Mouse (Mus musculus) T-helper 1 cell (primary cell): ENCODE data around the gene Aff1.

Source experiments
- in situ Hi-C: fragments of 300-600 bp; cut with MboI, MseI; formaldehyde crosslinking; loops from one replicate; pipeline ENCODE4 v1.15.1; 2025; ENCODE audit warnings: high pct_unique_total_duplicates

Aff1 gene

DNA sequence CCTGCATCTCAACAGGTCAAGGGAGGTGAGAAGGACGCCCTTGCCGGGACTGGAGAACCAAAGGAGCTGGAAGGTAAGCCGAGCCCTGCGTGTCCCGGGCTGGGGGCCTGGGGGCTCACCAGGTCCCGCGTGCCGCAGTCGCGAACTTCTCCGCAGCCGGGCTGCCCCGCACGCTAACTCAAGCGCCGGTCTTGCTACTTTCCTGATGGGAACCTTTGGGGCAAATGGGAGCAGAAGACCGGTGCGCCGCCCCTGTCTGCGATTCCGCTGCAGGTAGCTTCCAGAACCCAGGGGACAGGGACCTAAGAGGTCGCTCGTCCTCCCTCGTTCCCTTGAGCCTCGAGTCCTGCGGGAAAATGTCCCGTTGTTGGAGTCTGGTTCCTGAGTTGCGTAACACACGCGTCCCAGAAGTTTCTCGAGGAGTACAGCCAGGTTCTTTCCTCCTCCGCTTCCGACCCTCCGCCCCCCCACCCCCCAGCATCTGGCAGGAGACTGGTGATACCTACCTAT, 412 bp downstream of the Aff1 start:
- in situ Hi-C loops, result no loop called here

DNA sequence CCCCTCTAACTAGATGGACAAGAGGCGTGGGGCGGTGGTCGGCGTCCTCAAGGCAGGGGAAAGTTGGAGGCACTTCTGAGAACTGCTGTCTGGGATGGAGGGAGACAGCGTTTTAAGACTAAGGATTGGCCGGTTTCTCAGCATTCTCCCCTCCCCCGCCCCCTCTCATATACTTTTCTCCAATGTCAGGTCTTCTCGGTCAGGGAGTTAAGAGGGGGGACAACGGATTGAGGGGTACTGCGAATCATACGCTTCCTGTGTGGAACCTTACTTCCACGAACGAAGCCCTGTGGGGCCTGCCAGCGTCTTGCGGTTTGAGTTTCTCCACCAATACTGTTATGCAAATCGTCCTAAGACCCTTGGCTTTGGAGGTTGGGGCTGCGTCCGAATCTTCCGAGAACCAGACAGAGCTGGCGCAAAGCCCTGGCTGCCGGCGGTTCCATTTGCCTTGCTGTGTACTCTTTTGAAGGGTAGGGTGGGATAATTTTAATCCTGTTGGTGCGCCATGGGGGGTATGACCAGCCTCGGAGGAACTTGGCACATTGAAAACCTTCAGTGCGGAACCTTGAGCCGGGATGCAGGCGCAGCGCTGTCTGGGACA, 967 bp downstream of the Aff1 start:
- in situ Hi-C loops, result no loop called here

DNA sequence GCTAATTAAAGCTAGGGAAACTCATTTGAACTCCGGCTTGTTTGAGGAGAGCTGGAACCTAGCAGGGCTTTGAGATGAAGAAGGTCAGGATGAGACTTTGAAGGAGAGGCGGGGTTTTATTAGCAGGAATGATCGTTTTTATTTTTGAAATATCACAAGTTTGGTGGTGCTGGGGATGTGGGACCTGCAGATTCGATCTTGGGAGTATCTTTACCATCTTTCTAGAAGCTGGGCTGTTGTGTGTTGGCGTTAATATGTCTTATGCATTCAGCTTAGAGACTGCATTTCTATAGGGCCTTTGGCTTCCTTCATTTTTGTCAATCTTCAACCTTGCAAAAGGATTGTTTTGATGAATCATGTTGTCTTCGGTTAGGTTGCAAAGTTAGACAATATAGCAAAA, 1.9 kb downstream of the Aff1 start:
- in situ Hi-C loops, result no loop called here

DNA sequence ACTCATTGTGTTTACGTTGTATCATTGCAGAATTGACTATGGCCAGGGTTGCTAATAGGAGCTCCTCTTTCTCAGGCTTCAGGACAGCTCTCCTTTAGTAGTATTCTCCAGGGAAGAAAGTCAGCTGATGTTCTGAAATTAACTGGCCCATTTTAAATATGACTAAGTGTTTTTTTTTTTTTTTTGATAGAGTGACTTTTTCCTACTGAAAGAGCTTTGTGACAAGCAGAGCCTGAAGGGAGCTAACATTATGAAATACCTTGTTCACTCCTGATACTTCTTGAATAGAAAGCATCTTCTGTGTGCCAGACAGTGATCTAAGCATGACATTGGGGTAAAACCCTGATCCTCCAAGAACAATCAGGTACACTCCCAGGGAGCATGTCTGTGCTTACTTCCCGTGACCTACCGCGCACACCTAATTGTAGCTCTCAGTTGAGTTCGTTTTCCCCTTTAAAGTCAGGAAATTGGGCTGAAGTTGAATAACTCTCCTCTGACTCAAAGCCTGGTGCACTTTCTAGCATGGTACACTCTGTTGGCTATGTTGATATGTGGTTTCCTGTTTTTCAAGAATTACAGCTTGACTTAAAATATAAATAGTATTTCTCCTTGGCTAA, 5.8 kb downstream of the Aff1 start:
- in situ Hi-C loops, result loop anchor here (5.0 kb wide), 1 partner anchor 49 kb away; no protein-coding TSS in a partner anchor

DNA sequence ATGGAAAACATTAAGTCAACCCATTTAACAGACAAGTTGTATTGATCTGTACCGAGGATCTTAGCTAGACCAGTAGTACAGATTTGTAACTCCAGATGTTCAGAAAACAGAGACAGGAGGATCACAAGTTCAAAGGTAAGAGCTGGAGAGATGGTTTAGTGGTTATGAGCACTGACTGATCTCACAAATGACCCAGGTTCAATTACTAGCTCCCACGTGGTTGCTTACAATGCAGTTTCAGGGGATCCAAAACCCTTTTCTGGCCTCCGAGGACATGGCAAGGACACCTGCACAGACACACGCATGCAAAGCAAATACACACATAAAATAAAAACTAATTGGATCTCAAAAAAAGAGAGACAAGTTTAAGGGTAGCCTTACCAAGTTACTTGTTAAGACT, 6.4 kb downstream of the Aff1 start:
- in situ Hi-C loops, result loop anchor here (5.0 kb wide), 1 partner anchor 49 kb away; no protein-coding TSS in a partner anchor

DNA sequence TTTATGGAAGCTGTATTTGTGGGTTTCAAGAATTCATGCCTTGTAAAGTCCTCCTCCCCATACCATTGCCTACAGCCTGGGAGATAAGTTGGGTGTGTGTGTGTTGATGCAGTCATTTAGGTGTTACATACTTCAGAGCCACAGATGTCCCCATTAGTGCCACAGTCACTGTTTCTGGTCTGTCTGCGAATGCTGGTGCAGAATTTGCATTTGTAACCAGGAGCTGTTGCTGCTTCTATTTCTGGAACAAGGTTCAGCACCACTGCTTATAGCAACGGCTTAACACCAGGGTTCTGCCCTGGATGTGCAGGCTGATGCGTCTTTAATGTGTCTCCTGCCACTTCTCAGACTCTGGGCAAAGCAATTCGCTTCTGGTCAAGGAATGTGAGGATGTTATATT, 7.4 kb downstream of the Aff1 start:
- in situ Hi-C loops, result loop anchor here (5.0 kb wide), 1 partner anchor 48 kb away; no protein-coding TSS in a partner anchor

DNA sequence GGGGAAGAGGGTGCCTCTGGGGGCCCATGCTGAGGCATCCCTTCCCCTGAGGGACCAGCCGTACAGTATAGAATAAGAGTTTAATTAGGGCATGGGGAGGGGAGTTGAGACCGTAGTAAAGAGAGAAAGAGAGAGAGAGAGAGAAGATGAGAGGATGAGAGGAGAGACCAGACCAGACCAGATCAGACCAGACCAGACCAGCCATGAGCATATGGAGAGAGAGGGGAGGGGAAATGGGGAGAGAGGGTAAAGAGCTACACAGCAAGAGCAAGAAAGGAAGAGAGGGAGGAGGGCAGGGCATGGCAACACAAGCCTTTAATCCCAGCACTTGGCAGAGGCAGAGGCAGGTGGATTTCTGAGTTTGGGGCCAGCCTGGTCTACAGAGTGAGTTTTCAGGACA, 8.5 kb downstream of the Aff1 start:
- in situ Hi-C loops, result no loop called here

DNA sequence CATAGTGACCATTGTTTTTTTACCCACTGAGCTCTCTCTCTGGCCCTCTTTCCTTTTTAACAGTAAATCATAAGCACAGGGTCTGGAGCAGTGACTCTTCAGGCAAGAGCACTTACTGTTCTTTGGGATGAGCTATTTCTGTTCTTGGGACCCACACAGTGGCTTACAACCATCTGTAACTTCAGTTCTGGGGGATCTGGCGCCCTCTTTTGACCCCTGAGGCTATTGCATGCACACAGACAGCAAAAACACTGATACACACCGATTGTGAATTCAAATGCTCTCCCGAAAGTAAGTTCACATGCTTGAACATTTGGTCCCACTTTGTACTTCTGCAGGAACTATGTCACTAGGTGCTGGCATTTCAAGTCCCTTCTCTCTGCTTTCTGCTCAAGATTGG, 9.3 kb downstream of the Aff1 start:
- in situ Hi-C loops, result no loop called here

DNA sequence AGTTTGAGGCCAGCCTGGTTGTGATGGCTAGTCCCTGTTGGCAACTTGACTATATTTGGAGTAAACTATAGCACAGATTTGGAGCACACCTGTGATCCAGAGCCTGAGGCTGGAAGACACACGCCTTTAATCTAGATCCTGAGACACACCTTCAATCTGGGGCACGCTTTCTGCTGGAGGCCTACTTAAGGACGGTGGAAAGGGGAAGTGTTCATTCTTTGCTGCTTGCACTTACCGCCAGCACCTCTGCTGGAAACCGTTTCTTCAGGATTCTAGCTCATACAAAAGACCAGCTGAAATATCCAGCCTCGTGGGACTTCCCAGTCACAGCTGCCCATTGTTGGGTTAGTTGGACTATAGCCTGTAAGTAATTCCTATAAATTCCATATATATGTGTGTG, 10.4 kb downstream of the Aff1 start:
- in situ Hi-C loops, result no loop called here

DNA sequence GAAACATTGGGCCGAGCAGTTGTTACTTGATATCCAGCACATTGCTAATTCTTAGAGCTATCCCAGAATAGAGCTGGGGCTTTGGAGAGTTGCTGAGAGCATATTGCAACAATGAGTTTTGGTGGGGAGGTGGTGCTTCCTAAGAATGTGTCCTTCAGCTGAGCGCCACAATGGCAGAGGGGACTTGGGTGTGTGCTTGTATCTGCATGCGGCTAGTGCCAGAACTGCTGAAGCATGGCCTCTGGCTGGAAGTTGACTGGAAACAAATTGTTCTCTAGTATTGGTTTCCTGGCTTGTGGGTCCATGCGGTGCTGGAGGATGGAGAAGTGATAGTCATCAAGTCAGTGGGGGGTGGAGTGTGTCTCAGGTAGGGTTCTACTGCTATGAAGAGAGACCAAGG, 13.2 kb downstream of the Aff1 start:
- in situ Hi-C loops, result no loop called here

DNA sequence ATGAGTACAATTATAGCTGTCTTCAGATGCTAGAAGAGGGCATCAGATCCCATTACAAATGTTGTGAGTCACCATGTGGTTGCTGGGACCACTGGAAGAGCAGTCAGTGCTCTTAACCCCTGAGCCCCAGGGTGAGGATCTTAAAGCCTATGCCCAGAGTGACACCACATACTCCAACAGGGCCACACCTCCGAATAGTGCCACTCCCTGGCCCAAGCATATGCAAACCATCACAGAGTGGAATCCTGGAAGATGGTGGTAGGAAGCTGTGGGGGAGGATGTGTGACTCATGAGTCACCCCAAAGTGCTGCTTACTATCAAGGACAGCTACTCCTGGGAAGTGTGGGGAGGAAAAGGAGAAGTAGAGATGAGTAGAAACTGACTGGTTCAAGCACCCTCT, 13.7 kb downstream of the Aff1 start:
- in situ Hi-C loops, result no loop called here

DNA sequence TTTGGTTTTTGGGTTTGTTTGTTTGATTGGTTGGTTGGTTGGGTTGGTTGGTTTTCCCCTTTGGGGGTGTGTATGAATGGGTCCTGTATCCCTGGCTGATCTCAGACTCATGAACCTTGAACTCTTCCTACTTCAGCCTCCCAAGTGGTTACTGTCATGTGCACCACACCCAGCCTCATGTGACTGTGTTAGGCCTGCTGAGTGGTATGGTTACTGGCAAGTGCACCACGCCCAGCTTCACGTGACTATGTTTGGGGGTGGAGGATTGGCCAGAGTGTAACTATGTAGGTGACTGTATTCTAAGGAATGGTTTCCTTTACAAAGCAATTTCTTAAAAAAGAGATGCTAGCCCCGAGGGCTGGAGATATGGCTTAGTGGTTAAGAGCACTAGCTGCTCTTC, 16.9 kb downstream of the Aff1 start:
- in situ Hi-C loops, result no loop called here

DNA sequence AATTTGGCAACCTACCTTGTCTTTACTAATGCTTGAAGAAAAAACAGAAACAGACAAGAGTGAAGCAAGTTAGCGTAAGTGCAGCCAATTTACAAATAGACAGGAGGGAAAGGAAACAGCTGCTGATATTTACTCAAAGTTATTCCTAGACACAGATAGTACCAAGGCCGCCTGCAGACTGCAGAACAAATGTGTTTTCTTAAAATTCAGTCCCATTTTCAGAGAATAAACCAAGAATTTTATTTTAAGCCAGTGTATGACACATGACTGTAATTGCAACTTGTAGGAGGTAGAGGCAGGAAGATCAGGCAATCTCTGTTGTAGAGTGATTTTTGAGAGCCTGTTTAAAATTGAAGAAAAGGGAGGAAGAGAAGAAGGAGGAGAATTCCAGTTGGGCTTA, 19.7 kb downstream of the Aff1 start:
- in situ Hi-C loops, result no loop called here

DNA sequence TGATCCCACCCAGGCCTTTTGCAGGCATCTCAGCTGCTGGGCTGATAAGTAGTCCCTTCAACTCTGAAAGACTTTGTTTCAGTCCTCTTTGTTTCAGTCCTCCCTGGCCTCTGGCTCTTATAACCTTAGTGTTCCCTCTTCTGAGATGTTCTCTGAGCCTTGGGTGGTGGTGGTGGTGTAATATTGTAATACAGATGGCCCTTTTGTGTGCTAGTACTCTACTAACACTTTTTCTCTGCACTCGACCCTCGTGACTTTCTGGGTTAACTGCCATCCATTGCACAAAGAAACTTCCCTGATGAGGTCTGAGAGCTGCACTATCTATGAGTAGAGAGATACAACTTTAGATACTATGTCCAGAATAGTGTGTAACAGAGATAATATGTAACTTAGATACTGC, 21.2 kb downstream of the Aff1 start:
- in situ Hi-C loops, result no loop called here

DNA sequence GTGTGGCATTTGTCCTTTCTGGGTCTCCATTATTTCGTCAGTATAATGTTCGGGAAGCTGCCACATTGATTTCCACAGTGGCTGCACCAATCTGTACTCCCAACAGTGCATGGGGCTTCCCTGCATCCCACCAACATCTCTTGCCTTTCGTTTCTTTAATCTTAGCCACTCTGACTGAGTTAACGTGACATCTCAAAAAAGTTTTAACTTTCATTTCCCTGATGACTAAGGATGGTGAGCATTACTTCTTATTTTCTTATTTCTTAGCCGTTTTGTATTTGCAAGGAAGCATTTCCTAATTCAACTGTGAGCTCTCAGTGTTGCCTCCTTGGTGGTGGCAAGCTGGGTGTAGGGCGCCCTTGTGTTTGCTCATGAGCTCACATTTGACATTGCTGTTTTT, 22.8 kb downstream of the Aff1 start:
- in situ Hi-C loops, result no loop called here

DNA sequence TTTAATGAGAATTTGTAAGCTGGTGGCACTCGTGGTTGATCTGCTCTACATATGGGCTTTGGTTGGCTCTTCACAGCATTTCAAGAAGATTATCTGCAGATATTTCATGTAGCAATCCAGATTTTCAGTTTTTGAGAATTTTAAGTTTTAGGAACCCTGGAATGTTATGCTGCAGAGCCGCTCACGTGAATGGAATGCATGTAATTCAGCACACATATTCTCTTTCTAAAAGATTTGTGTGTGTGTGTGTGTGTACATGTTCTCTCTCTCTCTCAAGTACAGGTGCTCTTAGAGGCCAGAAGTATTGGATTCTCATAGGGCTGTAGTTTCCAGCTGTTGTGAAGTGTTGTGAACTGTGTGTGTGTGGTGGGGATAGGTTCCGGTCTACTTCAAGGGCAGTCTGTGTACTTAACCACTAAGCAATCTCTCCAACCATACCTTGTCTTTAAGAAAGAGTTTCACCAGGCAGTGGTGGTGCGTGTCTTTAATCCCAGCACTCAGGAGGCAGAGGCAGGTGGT, 24.7 kb downstream of the Aff1 start:
- in situ Hi-C loops, result no loop called here

DNA sequence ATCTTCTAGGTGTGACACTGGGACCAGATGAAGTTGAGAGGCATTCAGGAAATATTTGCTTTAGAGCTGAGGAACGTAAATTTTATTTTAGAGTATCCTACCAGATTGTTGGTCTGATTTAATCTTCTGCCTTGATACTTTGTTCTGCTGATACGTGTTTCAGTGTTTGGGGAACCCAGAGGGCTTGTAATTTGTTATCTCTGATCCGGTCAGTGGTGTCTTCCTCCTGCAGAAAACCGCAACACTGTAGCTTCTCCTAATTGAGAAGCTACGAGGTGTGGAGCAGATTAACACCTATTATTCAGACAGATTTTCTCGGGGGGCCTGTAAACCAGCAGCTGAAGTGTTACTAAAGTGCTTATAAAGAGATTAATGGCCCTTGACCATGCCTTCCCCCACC, 27.0 kb downstream of the Aff1 start:
- in situ Hi-C loops, result no loop called here

DNA sequence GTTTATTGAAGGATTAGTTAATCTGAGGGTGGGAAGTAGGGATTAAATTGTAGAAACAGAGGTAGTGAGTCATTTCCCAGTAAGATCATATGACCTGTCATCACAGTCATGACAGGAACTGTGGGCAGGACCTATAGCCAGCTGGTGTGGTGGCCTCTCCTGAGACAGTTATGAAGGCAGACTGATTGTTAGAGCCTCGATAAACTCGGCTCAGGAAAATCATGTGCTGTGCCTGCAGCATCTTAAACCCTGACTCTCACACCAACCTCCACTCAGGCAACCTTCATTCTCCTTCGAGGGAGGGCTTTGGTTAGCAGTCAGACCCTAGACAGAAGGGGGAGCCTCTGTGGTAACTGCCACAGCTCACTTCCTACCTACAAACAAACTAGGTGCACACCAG, 27.7 kb downstream of the Aff1 start:
- in situ Hi-C loops, result no loop called here

DNA sequence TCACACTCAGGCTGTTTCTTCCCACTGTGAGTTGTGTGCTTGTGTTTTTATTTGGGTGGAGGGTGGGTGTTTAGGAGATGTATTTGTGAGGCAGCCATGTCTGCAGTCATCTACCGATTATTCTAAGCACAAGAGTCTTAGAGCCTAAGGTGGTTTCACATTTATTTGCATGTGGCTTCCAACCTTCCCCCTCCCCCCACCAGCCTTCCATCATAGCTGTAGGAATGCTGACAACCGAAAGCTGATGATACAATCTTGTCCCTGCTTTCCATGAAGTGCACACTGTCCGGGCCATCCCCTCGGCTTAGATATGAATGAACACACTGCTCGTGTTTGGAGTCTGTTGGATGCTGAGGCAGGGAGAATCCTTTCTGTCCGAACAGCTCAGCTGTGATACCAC, 28.8 kb downstream of the Aff1 start:
- in situ Hi-C loops, result no loop called here

DNA sequence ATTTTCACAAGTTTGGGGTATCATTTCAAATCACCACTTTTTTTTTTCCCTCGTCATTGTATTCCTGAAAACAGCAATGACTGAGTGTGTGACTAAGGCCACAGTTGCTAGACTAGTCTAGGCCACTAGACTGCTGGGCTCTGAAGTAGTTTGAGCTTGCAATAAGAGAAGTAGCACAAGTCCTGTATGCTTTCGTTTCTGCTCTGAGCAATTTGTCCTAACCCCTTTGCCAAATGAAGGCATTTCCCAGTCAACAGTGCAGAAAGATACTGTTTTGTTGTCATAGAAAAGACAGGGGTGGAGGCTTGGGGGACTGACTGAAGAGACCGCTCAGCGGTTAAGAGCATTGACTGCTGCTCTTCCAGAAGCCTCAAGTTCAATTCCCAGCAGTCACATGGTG, 29.3 kb downstream of the Aff1 start:
- in situ Hi-C loops, result no loop called here

DNA sequence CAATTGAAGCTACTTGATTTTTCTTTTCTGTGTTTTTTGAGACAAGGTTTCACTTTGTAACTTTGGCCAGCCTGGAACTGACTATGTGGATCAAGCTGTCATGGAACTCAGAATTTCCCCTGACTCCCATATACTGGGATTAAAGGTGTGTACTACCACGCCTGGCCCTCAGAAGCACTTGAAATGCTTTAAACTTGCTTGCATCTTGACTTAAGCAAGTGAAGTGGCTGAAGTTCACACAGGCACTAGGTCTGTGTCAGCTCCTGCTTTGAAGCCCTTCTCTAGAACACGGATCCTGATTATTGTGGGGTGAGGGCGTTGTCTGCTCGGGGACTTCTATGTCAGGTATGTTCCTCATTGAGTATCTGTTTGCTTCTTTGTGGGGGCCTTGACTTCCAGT, 30.5 kb downstream of the Aff1 start:
- in situ Hi-C loops, result no loop called here

DNA sequence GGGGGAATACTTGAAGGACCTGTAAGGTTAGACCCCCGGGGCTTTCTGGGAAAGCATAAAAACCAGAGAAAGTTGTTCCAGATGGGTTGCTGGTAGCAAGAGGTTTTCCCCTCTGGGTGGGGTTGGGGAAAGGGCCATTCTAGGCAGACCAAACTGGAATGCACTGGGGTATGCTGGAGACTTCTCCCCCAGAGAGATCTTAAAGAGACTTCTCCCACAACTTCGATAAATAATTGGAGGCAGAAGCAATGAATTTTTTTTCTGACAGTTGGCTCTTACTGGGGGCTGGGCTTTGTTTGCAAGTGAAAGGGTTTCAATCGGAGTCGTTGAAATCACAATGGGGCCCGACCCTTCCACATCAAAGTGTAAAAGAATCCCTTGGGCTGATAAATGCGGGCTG, 32.2 kb downstream of the Aff1 start:
- in situ Hi-C loops, result no loop called here

DNA sequence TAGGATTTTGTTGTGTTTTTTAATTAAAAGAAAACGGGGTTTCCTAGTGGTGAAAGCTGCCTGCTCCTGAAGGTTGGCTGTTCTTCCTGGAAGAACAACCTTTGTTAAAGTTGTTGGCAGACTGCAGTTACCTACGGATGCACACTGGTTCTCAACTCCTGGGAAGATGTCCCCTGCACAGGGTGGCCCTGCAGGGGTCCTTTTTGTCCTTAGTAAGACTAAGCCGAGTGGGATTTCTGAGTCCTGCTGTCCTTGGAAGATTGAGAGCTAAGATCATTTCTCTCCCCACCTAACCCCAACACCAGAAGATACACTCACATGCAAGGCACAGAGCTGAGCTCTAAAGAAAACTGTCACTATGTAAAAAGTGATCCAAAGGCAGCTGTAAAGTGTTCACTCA, 32.6 kb downstream of the Aff1 start:
- in situ Hi-C loops, result no loop called here
